Mouse (Mus musculus) liver, embryonic 14.5 days (tissue): ENCODE results near the gene Dpp3.

ENCODE experiments used
- CTCF ChIP-seq: IDR thresholded peaks from 2 replicates; pipeline ENCODE4 v1.5.1; 2016; ENCODE audit warnings: antibody characterized with exemption, low read depth, control low read depth
- EP300 ChIP-seq: IDR thresholded peaks from 2 replicates; pipeline ENCODE4 v1.6.1; 2016; ENCODE audit warnings: antibody characterized with exemption, low read depth

DNA sequence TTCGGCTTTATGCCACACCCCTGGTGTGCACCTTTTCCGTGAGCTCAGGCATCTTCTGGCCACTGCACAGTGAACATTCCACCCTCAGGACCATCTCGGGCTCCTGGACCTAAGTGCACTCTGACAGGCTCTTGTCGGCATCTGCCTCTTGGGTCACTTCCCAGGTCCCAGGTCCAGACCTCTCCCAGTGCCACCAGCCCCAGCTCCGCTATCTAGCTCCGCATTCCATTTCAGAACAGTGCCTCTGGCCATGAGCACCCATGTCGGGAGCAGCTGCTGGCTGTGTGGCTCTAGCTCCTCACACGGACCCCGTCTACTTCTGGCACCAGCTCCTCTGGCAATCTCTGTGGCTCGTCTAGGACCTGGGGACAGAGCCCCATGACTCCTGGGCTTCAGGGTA is 38.3 kb downstream of the Dpp3 start:
- TF ChIP-seq CTCF (no peak), EP300 (no peak)
